Mouse (Mus musculus) embryonic facial prominence, embryonic 15.5 days (tissue): ENCODE results near the gene Pgbd1. TPM values are rescaled to one million over a fixed set of nuclear protein-coding genes. Genes with fewer than 3 reads are reported as not detected.
"Not testable (repeated sequence)": the region's sequence is repeated elsewhere in the genome, so short reads cannot be mapped to it uniquely, and the experiment has no call there.

Experiments
- ATAC-seq: fragments of 200-750 bp; cut with Nextera tagmentation; 2 replicates; pipeline ENCODE4 v1.8.0; 2017; ENCODE audit warnings: low read depth, moderate TSS enrichment; ENCODE audit not compliant: insufficient number of reproducible peaks, low FRiP score, low TSS enrichment
- H3K27ac ChIP-seq: fragments of 300-500 bp; sonication (generic); replicated peaks from 2 replicates; pipeline ENCODE4 v1.5.1; 2015; ENCODE audit warnings: mild to moderate bottlenecking, inconsistent platforms
- H3K27me3 ChIP-seq: fragments of 300-500 bp; sonication (generic); 2 replicates; pipeline ENCODE4 v1.6.1; 2015; ENCODE audit warnings: inconsistent platforms
- H3K36me3 ChIP-seq: fragments of 300-500 bp; sonication (generic); 2 replicates; pipeline ENCODE4 v1.6.1; 2015; ENCODE audit warnings: mild to moderate bottlenecking, inconsistent platforms
- H3K4me1 ChIP-seq: fragments of 300-500 bp; sonication (generic); 2 replicates; pipeline ENCODE4 v1.6.1; 2015; ENCODE audit warnings: inconsistent platforms
- H3K4me2 ChIP-seq: fragments of 300-500 bp; sonication (generic); replicated peaks from 2 replicates; pipeline ENCODE4 v1.6.1; 2015; ENCODE audit warnings: mild to moderate bottlenecking, inconsistent platforms
- H3K4me3 ChIP-seq: fragments of 300-500 bp; sonication (generic); replicated peaks from 2 replicates; pipeline ENCODE4 v1.5.1; 2015; ENCODE audit warnings: mild to moderate bottlenecking, inconsistent platforms
- H3K9ac ChIP-seq: fragments of 300-500 bp; sonication (generic); 2 replicates; pipeline ENCODE4 v1.6.1; 2015; ENCODE audit warnings: inconsistent platforms
- H3K9me3 ChIP-seq: fragments of 300-500 bp; sonication (generic); replicated peaks from 2 replicates; pipeline ENCODE4 v1.6.1; 2016; ENCODE audit warnings: inconsistent platforms
- WGBS: fragments of 180-500 bp; shearing (Covaris S2); methylation state at CpG from one replicate; pipeline ENCODE4 v1.1.7; 2015; 5-methylcytosine and 5-hydroxymethylcytosine counted together
- polyA plus RNA-seq: library from polyadenylated mRNA; unstranded; fragments of >200 nt; fragmentation: Nextera tagmentation; extraction: Ambion mirVana; gene quantifications from 2 replicates; pipeline ENCODE4 v1.2.1, GENCODE M21; 2015

The Pgbd1 gene
- polyA plus RNA-seq, result 3.0 and 3.4 TPM in 2 replicates

GRCm38 (mm10) chr13:21440503-21441206 is at the start of gene Pgbd1:
Pgbd1 (minus strand) TSS chr13:21441058.
- H3K27ac ChIP-seq, result peak within 1 kb of the TSS; percentile 82
- peak within 1 kb of the TSS; percentile 81 for H3K4me2 ChIP-seq
- peak; percentile 80 for ATAC-seq
- under 1% methylated on average over 32 of the region's 32 CpGs for WGBS
- H3K9me3 ChIP-seq, result no peaks in the 10 kb centered on the region
- H3K4me3 ChIP-seq, result peak within 1 kb of the TSS; percentile 59
- H3K27me3 ChIP-seq, result no peaks in the 10 kb centered on the region
- H3K9ac ChIP-seq, result peak within 1 kb of the TSS; percentile 48
- H3K36me3 ChIP-seq, result peaks cover 25% of the 10 kb centered on the region
- peaks cover 8% of the 10 kb centered on the region; the same call in 1 of the 2 replicates for H3K4me1 ChIP-seq

- H3K4me1 ChIP-seq, result no peaks in the 10 kb centered on the region
- no peak overlapping the region for H3K4me3 ChIP-seq
- H3K9me3 ChIP-seq, result 0 out of 2 replicates have a peak, but pooled peaks cover 4% of the 10 kb centered on the region
- H3K27ac ChIP-seq, result no peak overlapping the region
- no peak overlapping the region for H3K9ac ChIP-seq
- H3K36me3 ChIP-seq, result peaks cover 10% of the 10 kb centered on the region; the same call in 1 of the 2 replicates
- H3K4me2 ChIP-seq, result no peak overlapping the region
- no peak for ATAC-seq
- H3K27me3 ChIP-seq, result no peaks in the 10 kb centered on the region
- 90% methylated on average over 1 of the region's 1 CpGs for WGBS
Measured at GRCm38 (mm10) chr13:21486881-21487280, 46.0 kb upstream of the Pgbd1 start.

- ATAC-seq, result peak; percentile 78
- H3K36me3 ChIP-seq, H3K9me3 ChIP-seq, H3K4me1 ChIP-seq, H3K27me3 ChIP-seq: not testable (repeated sequence)
- peak within 1 kb of the TSS; percentile 56 for H3K4me2 ChIP-seq
- 2% methylated on average over 31 of the region's 31 CpGs for WGBS
- peak within 1 kb of the TSS; percentile 33 for H3K9ac ChIP-seq
- peak within 1 kb of the TSS; percentile 56 for H3K4me3 ChIP-seq
- H3K27ac ChIP-seq, result peak within 1 kb of the TSS; percentile 78
Measured at GRCm38 (mm10) chr13:21478759-21479670, 38.2 kb upstream of the Pgbd1 start, which contains the start of the genes Zkscan4 and Gm10065. Zkscan4 (plus strand) TSS chr13:21478907. Gm10065 (minus strand) TSS chr13:21479441.

GRCm38 (mm10) chr13:21472427-21472826 is 31.6 kb upstream of the Pgbd1 start:
- no peak overlapping the region for H3K4me2 ChIP-seq
- no peak overlapping the region for H3K27ac ChIP-seq
- no peaks in the 10 kb centered on the region for H3K9me3 ChIP-seq
- no peak for ATAC-seq
- H3K9ac ChIP-seq, result no peak overlapping the region
- H3K27me3 ChIP-seq, result no peaks in the 10 kb centered on the region; the same call in 1 of the 2 replicates
- 0 out of 2 replicates have a peak, but pooled peaks cover 4% of the 10 kb centered on the region for H3K4me1 ChIP-seq
- H3K36me3 ChIP-seq, result no peaks in the 10 kb centered on the region
- 26% methylated on average over 4 of the region's 4 CpGs for WGBS
- no peak overlapping the region for H3K4me3 ChIP-seq

GRCm38 (mm10) chr13:21469097-21469496 is 28.2 kb upstream of the Pgbd1 start:
- Histone ChIP-seq H3K9ac (no peak overlapping the region), H3K4me1 (0 out of 2 replicates have a peak, but pooled peaks cover 4% of the 10 kb centered on the region), H3K27me3 (no peaks in the 10 kb centered on the region; the same call in 1 of the 2 replicates), H3K9me3 (no peaks in the 10 kb centered on the region), H3K4me3 (peak overlapping the region; percentile 63), H3K36me3 (no peaks in the 10 kb centered on the region), H3K4me2 (peak overlapping the region; percentile 88), H3K27ac (no peak overlapping the region)
- WGBS, result 24% methylated on average over 9 of the region's 9 CpGs
- ATAC-seq, result no peak

GRCm38 (mm10) chr13:21468061-21469019 is 27.5 kb upstream of the Pgbd1 start, which contains the start of gene Nkapl:
Nkapl (minus strand) TSS chr13:21468509.
- Histone ChIP-seq H3K9me3 (no peaks in the 10 kb centered on the region), H3K36me3 (no peaks in the 10 kb centered on the region), H3K27me3 (no peaks in the 10 kb centered on the region; the same call in 1 of the 2 replicates), H3K4me3 (peak within 1 kb of the TSS; percentile 63), H3K9ac (peak within 1 kb of the TSS; percentile 45), H3K4me1 (0 out of 2 replicates have a peak, but pooled peaks cover 4% of the 10 kb centered on the region), H3K4me2 (peak within 1 kb of the TSS; percentile 88), H3K27ac (no peak within 1 kb of the TSS)
- ATAC-seq, result peak; percentile 95
- WGBS, result under 1% methylated on average over 54 of the region's 54 CpGs

GRCm38 (mm10) chr13:21467336-21467735 is 26.5 kb upstream of the Pgbd1 start:
- 0 out of 2 replicates have a peak, but pooled peaks cover 4% of the 10 kb centered on the region for H3K4me1 ChIP-seq
- no peaks in the 10 kb centered on the region for H3K36me3 ChIP-seq
- no peak for ATAC-seq
- no peaks in the 10 kb centered on the region for H3K9me3 ChIP-seq
- no peak overlapping the region for H3K27ac ChIP-seq
- no peak overlapping the region for H3K9ac ChIP-seq
- no peak overlapping the region for H3K4me2 ChIP-seq
- 85% methylated on average over 10 of the region's 10 CpGs for WGBS
- no peaks in the 10 kb centered on the region; the same call in 1 of the 2 replicates for H3K27me3 ChIP-seq
- H3K4me3 ChIP-seq, result no peak overlapping the region

GRCm38 (mm10) chr13:21462516-21462915 is 21.7 kb upstream of the Pgbd1 start:
- not testable (repeated sequence) for H3K27me3 ChIP-seq, H3K4me1 ChIP-seq, H3K9ac ChIP-seq, ATAC-seq, H3K4me3 ChIP-seq, H3K4me2 ChIP-seq, H3K36me3 ChIP-seq, H3K27ac ChIP-seq, H3K9me3 ChIP-seq
- WGBS, result 43% methylated on average over 9 of the region's 9 CpGs

- Histone ChIP-seq H3K36me3 (0 out of 2 replicates have a peak, but pooled peaks cover 2% of the 10 kb centered on the region), H3K4me1 (peaks cover 12% of the 10 kb centered on the region; the same call in 1 of the 2 replicates), H3K9me3 (no peaks in the 10 kb centered on the region), H3K9ac (no peak overlapping the region), H3K4me3 (no peak overlapping the region), H3K27ac (no peak overlapping the region), H3K4me2 (no peak overlapping the region), H3K27me3 (0 out of 2 replicates have a peak, but pooled peaks cover 3% of the 10 kb centered on the region)
- no peak for ATAC-seq
- WGBS, result 5% methylated on average over 4 of the region's 4 CpGs
Measured at GRCm38 (mm10) chr13:21456347-21456746, 15.5 kb upstream of the Pgbd1 start.

- WGBS, result 91% methylated on average over 3 of the region's 3 CpGs
- Histone ChIP-seq H3K36me3 (peaks cover 8% of the 10 kb centered on the region; the same call in 1 of the 2 replicates), H3K4me3 (no peak overlapping the region), H3K9ac (no peak overlapping the region), H3K4me1 (peaks cover 12% of the 10 kb centered on the region; the same call in 1 of the 2 replicates), H3K27ac (no peak overlapping the region), H3K4me2 (peak overlapping the region; percentile 58; the same call in 1 of the 2 replicates), H3K27me3 (0 out of 2 replicates have a peak, but pooled peaks cover 3% of the 10 kb centered on the region), H3K9me3 (no peaks in the 10 kb centered on the region)
- no peak for ATAC-seq
Measured at GRCm38 (mm10) chr13:21454133-21454532, 13.3 kb upstream of the Pgbd1 start.
